11 mouse cellular contexts compared by ENCODE assay signal in the genomic region with DNA sequence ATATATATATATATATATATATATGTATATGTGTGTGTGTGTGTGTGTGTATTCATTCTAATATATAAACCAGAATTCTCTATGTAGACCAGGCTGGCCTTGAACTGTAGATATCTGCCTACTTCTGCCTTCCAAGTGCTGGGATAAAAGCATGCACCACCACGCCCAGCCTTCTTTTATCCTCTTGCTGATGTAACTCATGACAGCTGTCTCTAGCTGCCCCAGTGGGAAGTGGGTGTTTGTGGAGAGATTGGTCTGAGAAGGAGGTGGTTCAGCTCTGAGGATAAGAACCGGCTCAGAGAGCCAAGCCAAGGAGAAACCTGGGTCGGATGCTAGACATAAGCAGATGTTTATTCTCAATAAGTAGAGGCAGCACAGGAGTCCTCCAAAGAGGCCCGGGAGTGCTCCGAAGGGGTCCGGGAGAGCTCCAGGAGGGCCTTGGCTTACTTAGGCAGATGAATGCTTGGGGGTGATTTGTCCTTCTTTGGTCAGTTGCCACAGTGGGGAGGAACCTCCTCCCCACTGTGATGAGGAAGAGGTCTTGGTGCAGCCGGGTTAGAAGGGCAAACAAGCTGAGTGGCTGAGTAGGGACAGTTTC. TPM values are rescaled to one million over a fixed set of nuclear protein-coding genes. Genes with fewer than 3 reads are reported as not detected.
DNase-seq lines count a peak whose midpoint lies in the region; ATAC-seq and TF ChIP-seq lines count a peak whose summit lies in the region.
"Had no signal": no experiment of that assay in that cellular context is flagged by ENCODE, and none has a peak within 500 bp of the region (broad histone marks: within the 10 kb centered on the region; RNA-seq: fewer than 3 reads in every experiment).

No protein-coding gene starts in this region.

- peak overlapping the region; percentile 33; the same call in 1 of the 2 replicates for H3K4me2 ChIP-seq in limb, embryonic 15.5 days

- no peaks in the 10 kb centered on the region for H3K27me3 ChIP-seq in kidney, adult 2 months (replicated peaks; ENCODE audit: control insufficient read depth, insufficient read depth, low read length)
- no peaks in the 10 kb centered on the region; the same call in 1 of the 2 replicates for H3K27me3 ChIP-seq in limb, embryonic 15.5 days
- H3K27me3 ChIP-seq: midbrain, embryonic 12.5 days had no signal

- no peaks in the 10 kb centered on the region for H3K36me3 ChIP-seq in kidney, adult 2 months (ENCODE audit: control insufficient read depth, insufficient read depth, low read length)
- H3K36me3 ChIP-seq in limb, embryonic 15.5 days, result no peaks in the 10 kb centered on the region
- H3K36me3 ChIP-seq: midbrain, embryonic 12.5 days had no signal

- intact Hi-C loops in gastrocnemius, postnatal 36 days (cut with DNase I), result no loop called here

- H3K27ac ChIP-seq in kidney, adult 2 months (ENCODE audit: insufficient read depth, low read depth, low read length), result no peak overlapping the region
- no peak overlapping the region for H3K27ac ChIP-seq in limb, embryonic 15.5 days
- H3K27ac ChIP-seq: midbrain, embryonic 12.5 days had no signal

- TF ChIP-seq POLR2A in kidney, adult 2 months (IDR thresholded peaks at IDR 0.05; ENCODE audit: low read depth, low read length), result no peak

- 63% methylated on average over 7 of the region's 7 CpGs for WGBS in kidney, adult 2 months
- 63% methylated on average over 7 of the region's 7 CpGs for WGBS in limb, embryonic 15.5 days

- H3K9me3 ChIP-seq in limb, embryonic 15.5 days, result no peaks in the 10 kb centered on the region
- H3K9me3 ChIP-seq: midbrain, embryonic 12.5 days had no signal

- no peak for ATAC-seq in limb, embryonic 15.5 days (ENCODE audit: insufficient number of reproducible peaks, low FRiP score, low TSS enrichment, low read depth)

- H3K4me1 ChIP-seq in kidney, adult 2 months (ENCODE audit: control insufficient read depth, insufficient read depth, low read length), result 0 out of 2 replicates have a peak, but pooled peaks cover 3% of the 10 kb centered on the region
- peaks cover 7% of the 10 kb centered on the region for H3K4me1 ChIP-seq in limb, embryonic 15.5 days

- DNase-seq in kidney, adult 2 months, result peak; percentile 12
- DNase-seq in kidney, postnatal 36 days, result no peak
- peak; percentile 8 for DNase-seq in 416B (ENCODE audit: low read depth)
- peak; percentile 56 for DNase-seq in MN1 (ENCODE audit: low spot score)
- no peak for DNase-seq in gastrocnemius, postnatal 36 days
- no peak for DNase-seq in embryo, embryonic 11 days

- H3K4me3 ChIP-seq in kidney, adult 2 months (ENCODE audit: insufficient read depth, low read depth, low read length), result no peak overlapping the region
- H3K4me3 ChIP-seq in limb, embryonic 15.5 days, result no peak overlapping the region
- H3K4me3 ChIP-seq: midbrain, embryonic 12.5 days had no signal

- H3K9ac ChIP-seq in limb, embryonic 15.5 days, result no peak overlapping the region
- H3K9ac ChIP-seq: midbrain, embryonic 12.5 days had no signal

- no peak for TF ChIP-seq CTCF in kidney, adult 2 months (conservative IDR thresholded peaks at IDR 0.05; ENCODE audit: insufficient read depth, insufficient read length, low read depth, low read length)

RNA-seq across cellular contexts. Expression of a gene that starts 10.2 kb away (rescaled TPM):
- polyA plus RNA-seq in kidney, adult 2 months (2012; rRNA removed), result not detected in 2 replicates
- not detected in 2 replicates for polyA plus RNA-seq in limb, embryonic 15.5 days (2015; fragmentation: Nextera tagmentation; extraction: Ambion mirVana)
- total RNA-seq in gastrocnemius, postnatal 36 days (2021), result not detected
- total RNA-seq: adrenal gland, postnatal 14 days; heart, postnatal 10 days; liver, adult 2 months had no signal
- polyA plus RNA-seq: liver, adult 2 months; midbrain, embryonic 12.5 days had no signal

RNA-seq across cellular contexts. Expression of a gene that starts 10.9 kb away (rescaled TPM):
- 1.3 and 2.3 TPM in 2 replicates for polyA plus RNA-seq in kidney, adult 2 months (2012; rRNA removed)
- 6.2 and 8.2 TPM in 2 replicates for polyA plus RNA-seq in limb, embryonic 15.5 days (2015; fragmentation: Nextera tagmentation; extraction: Ambion mirVana)
- 100 to 1,000 TPM; 116 to 129 TPM for total RNA-seq in gastrocnemius, postnatal 36 days (2021)

RNA-seq across cellular contexts. Expression of a gene that starts 23.7 kb away (rescaled TPM):
- polyA plus RNA-seq in kidney, adult 2 months (2012; rRNA removed), result not detected in 2 replicates
- polyA plus RNA-seq in limb, embryonic 15.5 days (2015; fragmentation: Nextera tagmentation; extraction: Ambion mirVana), result not detected in 2 replicates
- total RNA-seq in gastrocnemius, postnatal 36 days (2021), result not detected
- total RNA-seq: adrenal gland, postnatal 14 days; heart, postnatal 10 days; liver, adult 2 months had no signal
- polyA plus RNA-seq: liver, adult 2 months; midbrain, embryonic 12.5 days had no signal

RNA-seq across cellular contexts. Expression of a gene that starts 29.6 kb away (rescaled TPM):
- polyA plus RNA-seq in kidney, adult 2 months (2012; rRNA removed), result 5.4 and 5.7 TPM in 2 replicates
- 13.0 and 13.6 TPM in 2 replicates for polyA plus RNA-seq in limb, embryonic 15.5 days (2015; fragmentation: Nextera tagmentation; extraction: Ambion mirVana)
- 1 to 10 TPM; 1.4 to 2.4 TPM for total RNA-seq in gastrocnemius, postnatal 36 days (2021)

Comparison
In these comparisons a context has a peak if more than half of its experiments do, and no peak if none do; other contexts are left out.
1. DNase-seq: peak in kidney, adult 2 months (single experiment), 416B (single experiment) and MN1 (single experiment); none in kidney, postnatal 36 days (0 of 2), gastrocnemius, postnatal 36 days (0 of 2) and embryo, embryonic 11 days (single experiment).